Mouse (Mus musculus): ENCODE data around the gene Gif.

Gif gene

DNA sequence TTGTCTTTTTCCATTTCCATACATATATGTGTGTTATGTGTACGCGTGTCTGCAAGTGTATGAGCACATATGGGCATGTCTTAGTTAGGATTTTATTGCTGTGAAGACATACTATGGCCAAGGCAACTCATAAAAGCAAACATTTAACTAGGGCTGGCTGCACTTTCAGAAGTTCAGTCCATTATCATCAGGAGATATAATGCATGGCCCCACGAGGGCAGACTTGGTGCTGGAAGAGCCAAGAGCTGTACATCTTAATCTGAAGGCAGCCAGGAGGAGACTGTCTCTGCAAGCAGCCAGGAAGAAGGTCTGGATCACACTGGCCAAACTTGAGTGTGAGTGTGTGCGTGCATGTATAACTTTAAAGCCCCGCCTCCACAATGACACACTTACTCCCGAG, 47.1 kb downstream of the Gif start:
- DNase-seq (ENCODE audit: low spot score), result no peak

- DNase-seq (ENCODE audit: low spot score), result no peak
Measured at GRCm38 (mm10) chr19:11800531-11801315, 53.4 kb downstream of the Gif start.

- no peak for DNase-seq (ENCODE audit: low spot score)
Measured at GRCm38 (mm10) chr19:11804423-11804822, 57.1 kb downstream of the Gif start.

GRCm38 (mm10) chr19:11807251-11807650, 59.9 kb downstream of the Gif start:
- DNase-seq (ENCODE audit: low spot score), result no peak

GRCm38 (mm10) chr19:11807822-11808221, 60.5 kb downstream of the Gif start:
- DNase-seq (ENCODE audit: low spot score), result no peak

GRCm38 (mm10) chr19:11808452-11808851, 61.1 kb downstream of the Gif start:
- DNase-seq (ENCODE audit: low spot score), result no peak

GRCm38 (mm10) chr19:11810003-11810758, 62.8 kb downstream of the Gif start:
- DNase-seq (ENCODE audit: low spot score), result no peak

DNA sequence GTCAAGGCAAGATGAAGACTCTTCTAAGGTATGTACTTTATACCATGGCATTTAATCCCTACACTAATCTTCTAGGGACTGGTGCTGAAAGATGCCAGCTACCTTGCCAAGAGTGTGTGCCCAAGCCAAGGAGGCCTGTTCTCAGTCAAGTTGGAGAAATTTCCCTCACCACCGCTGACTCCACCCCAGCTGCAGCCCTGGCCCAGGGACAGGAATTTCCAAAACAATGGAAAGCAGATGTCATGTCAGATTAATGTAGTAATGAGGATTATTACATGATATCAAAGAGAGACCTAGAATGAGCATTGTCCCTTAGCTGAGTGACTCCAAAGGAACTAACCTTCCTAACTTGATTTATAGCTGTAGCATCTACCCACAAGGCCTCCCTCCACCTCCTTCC, 63.5 kb downstream of the Gif start:
- no peak for DNase-seq (ENCODE audit: low spot score)

DNA sequence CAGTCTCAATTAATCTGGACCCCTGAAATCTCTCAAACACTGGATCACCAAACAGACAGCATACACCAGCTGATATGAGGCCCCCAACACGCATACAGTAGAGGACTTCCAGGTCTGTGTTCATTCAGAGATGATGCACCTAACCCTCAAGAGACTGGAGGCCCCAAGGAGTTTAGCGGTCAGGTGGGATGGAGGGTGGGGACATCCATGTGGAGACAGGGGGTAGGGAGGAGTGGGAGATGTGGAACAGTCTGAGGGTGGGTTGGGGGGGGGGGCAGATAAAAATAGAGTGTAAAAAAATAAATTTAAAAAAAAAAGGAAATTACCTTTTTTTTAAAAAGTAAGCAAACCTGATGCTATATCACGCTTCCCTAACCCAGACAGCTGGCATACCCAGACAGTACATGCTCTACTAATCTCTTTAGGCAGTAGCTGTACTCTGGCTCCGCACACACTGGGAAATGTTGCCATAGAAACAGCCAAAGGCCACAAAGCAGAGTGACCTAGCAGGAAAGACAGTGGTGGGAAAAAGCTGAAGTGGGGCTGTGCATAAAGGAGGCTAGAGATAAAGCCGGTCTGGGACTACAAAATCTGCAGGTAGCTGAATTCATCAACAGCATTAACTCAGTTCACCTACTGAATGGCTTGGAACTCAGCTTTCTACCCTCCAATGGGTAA, 64.5 kb downstream of the Gif start:
- DNase-seq (ENCODE audit: low spot score), result peak; percentile 68
